Mouse (Mus musculus) left cerebral cortex, postnatal 10 days (tissue): ENCODE measurements around the gene Mreg. TPM values are rescaled to one million over a fixed set of nuclear protein-coding genes. Genes with fewer than 3 reads are reported as not detected.

Experiments
- DNase-seq, 2 experiments: peaks; one replicate each; pipeline ENCODE4 v3.0.0; 2021 to 2022; ENCODE audit warnings: low spot score in 2 of 2, mixed read lengths in 1 of 2; ENCODE audit errors: extremely low spot score in 1 of 2
- intact Hi-C: fragments of 180-260 bp; cut with DNase I; formaldehyde crosslinking; loops from one replicate; pipeline ENCODE4 v1.15.1; 2025
- total RNA-seq, 2 experiments: library from RNA; stranded (reverse); gene quantifications; 2 replicates each; pipeline ENCODE4 v1.2.3; 2021

The Mreg gene
- total RNA-seq, 2 experiments from 2014 or later: 1.6 to 2.2 TPM

DNA sequence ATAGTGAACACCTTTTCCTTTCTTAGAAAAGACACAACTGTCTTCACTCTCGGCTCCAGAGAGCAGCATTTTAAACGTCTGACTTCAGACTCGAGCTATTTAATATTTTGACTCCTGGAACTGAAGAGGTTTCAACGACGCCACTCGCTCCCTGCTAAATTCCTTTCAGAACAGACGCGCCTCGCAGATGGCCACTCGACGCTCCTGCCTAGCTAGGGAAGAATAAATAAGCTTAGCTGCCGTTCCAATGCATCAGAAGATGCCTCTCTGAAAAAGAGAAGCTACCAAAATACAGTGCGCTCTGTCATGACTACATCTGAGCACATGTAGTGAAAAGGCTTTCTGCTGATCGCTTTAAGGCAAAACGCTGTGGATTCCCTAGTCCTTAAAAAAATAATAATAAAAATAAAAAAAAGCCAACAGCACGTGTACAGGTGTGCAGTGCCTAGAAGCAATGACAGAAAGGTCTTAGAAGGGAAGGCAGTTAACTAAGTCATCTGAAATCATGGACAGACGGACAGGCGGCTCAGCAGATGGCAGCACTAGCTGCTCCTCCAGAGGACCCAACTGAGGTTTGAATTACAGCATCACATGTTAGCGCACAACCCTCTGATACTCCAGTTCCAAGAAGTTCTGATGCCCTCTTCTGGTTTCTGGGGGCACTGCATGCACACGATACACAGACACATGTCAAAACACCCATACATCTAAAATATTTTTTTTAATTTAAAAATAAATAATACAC, 46.2 kb downstream of the Mreg start:
- peak; percentile 38 to 50 for DNase-seq
- intact Hi-C loops: no loop called here

DNA sequence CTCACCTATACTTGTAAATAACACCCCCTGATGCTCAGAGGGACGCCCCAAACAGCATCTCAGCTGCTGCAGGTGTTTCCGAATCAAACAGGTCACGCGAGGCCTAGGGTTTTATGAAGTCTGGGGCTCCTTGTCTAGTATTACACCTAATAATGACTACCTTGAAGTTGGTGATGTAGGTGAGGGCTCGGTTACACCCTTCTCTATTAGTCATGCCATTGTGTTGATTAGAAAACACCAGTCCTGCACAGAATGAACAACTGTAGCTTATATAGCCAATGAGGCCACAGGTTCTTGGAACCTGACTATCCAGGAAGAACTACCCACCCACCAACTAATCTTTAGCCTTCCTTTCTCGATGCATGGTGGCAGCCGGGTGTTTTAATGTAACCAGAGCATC, 51.8 kb downstream of the Mreg start:
- intact Hi-C loops: no loop called here

DNA sequence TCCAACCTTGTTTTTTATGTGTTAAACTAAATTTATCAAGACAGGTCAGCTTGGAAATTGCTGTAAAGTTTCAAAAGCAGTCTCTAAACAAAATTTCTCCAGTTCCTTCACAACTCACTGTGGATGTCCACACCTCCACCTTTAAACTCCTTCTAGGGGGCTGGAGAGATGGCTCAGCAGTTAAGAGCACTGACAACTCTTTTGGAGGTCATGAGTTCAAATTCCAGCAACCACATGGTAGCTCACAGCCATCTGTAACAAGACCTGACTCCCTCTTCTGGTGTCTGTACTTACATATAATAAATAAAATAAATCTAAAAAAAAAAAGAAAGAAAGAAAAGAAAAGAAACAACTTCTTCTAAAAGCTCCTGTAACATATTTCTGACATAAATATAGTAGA, 67.1 kb downstream of the Mreg start:
- no peak for DNase-seq
- intact Hi-C loops: no loop called here

More for the DNA sequence above, 51.8 kb downstream of the Mreg start:
- no peak for DNase-seq

DNA sequence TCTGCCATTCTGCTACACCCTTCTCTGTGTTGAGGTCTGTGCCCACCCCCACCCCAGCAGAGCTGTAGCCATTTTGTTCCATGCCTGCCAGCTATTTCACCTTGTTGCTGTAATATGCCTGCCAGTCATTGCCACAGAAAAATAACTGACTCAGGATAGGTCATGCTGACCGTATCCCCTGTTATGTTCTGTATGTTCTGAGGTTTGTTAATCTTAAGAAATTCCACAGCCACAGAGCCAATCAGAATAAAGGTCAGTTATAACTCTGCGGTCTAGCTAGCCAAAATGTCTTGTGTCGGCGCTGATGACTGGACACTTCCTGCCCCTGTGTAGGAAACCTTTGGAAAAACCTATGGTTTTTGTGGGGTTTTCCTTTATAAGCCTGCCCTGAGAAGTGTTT, 67.7 kb downstream of the Mreg start:
- DNase-seq: no peak
- intact Hi-C loops: no loop called here

DNA sequence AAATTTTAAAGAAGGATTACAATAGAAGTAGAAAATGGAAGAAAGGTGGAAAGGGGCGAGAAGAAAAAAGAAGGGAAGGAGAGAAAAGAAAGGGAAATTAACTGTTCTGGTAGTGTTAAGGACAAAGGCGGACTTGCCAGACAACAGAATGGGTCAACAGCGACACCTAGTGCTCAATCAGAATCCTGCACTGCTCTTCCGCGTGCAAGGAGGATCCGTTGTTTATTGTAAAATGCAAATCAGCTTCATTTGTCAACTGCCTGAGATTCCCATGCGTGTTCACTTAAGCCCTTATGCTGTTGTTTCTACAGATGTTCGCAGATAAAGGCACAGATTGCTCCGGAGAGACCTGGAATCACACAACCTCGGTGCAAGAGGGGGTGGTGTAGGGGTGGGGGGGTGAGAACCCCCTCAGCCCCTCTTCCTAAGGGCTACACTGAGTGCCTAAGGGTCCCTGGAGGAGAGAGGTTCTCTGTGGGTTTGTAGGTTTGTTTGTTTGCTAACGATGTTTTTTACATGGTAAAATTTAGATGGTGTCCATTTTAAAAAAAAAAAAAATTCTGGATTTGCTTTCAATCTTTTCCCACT, 70.1 kb downstream of the Mreg start:
- intact Hi-C loops: no loop called here
- peak; percentile 41 to 51 for DNase-seq

DNA sequence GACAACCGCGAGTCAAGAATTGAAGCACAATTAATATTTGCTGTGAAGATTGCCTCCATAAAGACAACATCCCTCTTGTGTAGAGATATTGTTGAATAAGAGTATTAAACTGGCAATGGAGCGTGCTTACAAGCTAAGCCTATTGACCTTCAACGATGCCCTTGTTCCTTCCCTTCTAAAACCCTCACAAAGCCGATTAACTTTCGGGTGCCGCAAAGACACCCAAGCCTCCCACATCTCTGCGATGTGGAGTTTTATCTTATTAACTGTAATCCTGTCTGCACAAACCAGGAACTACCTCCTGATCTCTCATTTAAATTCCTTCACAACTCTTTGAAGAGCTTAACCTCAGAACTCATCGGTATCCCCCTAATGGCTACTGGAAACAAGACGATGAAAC, 76.0 kb downstream of the Mreg start:
- intact Hi-C loops: no loop called here
- no peak for DNase-seq

DNA sequence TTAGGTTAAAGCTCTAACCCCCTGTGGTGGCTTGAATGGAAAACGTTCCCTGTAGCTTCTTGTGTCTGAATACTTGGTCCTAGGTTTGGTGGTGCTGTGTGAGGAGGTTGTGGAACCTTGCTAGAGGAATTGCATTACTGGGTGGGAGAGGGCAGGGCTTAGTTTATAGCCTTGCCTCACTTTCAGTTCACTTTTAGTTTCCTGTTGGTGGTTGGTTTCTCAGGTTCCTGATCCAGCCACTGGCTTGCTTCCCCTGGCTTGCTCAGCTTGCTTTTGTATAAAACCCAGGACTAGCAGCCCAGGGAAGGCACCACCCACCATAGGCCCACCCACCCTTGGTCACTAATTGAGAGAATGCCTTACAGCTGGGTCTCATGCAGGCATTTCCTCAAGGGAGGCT, 77.6 kb downstream of the Mreg start:
- DNase-seq: no peak
- intact Hi-C loops: no loop called here

DNA sequence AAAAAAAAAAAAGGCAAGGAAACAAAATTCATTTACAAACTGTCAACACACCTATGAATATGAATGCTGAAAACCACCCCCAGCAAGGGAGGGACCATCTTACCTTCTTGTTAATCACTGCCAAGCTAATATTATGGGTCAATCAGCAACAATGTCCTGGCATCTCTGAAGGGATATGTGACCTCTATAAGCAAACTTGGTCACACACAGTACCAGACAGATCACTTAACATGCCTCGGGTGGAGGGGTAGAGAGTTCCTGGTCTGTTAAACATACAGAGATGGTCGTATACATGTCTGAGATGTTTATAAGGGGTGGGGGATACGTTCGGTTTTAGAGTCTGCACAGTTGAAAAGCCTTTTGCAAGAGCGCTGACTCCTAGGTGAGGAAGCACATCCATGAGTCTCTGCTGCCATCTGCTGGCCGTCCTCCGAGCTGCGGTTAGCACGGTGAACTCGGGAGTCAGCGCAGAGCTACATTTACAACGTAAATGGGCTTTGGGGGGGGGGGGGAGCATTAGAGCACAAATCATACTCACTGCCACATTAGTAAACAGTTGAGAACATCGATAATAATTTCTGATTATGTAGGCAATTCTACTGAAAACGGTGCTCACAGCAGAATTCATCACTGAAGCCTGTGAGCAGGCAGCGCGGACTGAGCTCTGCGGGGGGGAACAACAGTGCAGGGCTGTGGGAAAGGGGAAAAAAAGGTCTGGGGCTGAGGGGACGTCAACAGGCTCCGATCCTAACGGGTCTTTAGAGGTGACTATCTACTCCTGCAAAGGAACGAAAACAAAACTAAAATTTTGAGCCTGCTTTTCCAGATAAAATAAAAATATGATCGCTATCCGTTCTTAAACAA, 88.4 kb downstream of the Mreg start:
- peak; percentile 87 for DNase-seq
- intact Hi-C loops: loop anchor here (10.0 kb wide), 1 partner anchor 829 kb away; no protein-coding TSS in a partner anchor

DNA sequence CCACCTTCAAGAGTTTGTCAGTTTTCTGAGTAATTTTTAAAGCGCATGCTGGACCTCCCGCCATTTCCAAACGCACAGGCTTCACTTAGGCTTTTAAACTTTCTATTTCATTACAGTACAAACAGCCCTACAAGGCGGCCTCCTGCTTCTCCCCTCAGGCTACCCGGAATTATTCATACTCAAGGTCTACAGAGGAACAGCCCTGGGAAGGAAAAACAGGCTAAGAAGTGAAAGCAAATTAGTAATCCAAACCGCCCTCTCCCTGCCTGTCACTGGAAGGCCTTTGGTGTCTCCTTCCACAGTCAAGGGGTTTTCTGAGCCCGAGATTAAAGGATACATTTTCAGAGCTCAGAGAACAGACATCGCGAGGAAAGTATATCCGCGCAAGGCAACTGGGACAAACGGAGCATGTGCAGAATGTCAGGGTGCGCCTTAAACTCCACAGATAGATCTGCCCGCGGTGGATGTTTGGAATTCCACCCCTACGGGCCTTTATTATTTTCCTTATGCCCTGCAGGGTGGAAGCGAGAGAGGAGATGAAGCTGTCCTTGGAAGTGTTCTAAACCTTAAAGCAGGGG, 90.4 kb downstream of the Mreg start:
- no peak for DNase-seq
- intact Hi-C loops: loop anchor here (10.0 kb wide), 1 partner anchor 827 kb away; no protein-coding TSS in a partner anchor

DNA sequence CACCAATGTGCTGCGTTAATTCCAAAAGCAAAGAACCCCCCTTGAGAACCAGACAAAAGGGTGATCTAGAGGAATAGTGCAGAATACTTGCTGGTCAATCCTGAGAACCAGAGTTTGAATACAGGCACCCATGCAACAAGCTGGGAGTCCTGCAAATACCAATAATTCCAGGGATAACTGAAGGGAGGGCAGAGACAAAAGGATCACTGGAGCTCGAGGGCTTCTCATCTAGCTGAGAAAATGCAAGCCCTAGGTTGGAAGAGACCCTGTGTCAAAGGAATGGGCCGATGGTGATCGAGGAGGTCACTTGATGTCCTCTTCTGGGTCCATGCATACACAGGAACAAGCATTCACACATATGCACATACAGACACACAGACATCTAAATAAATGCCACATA, 92.1 kb downstream of the Mreg start:
- intact Hi-C loops: loop anchor here (10.0 kb wide), 1 partner anchor 825 kb away; no protein-coding TSS in a partner anchor
- no peak for DNase-seq

DNA sequence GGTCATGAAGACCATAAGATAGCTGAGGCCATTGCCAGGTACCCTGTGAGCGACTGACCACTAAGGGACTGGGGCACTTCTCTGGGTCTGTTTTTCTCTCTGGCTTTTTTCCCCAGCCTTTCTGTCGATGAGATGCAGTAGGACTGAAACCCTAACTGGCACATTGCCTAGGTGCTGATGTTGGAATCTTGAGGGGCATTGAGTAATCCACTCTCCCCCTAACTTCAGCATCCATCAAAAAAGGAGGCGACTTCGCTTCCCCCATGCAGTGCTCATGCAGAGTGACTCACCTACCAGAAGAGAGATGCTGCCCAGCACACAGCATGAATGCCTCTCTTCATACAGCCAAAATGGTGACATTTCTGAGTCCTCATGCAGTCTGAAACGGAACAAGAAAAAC, 97.9 kb downstream of the Mreg start:
- intact Hi-C loops: no loop called here
- no peak for DNase-seq

Other genes with a start within 250 kb of the Mreg start
- gene Pecr, start 72.0 kb upstream of the Mreg start, total RNA-seq: 1 to 10 TPM; 5.0 TPM
- 10 to 100 TPM; 35.7 to 39.7 TPM for gene Tmem169, start 72.1 kb upstream of the Mreg start, total RNA-seq
- 10 to 100 TPM in 1 of 2 experiments, 1 to 10 TPM in 1; 9.8 to 10.5 TPM for gene Xrcc5, start 95.1 kb upstream of the Mreg start, total RNA-seq